Mouse (Mus musculus): ENCODE data around the gene Igfbp2.

DNA sequence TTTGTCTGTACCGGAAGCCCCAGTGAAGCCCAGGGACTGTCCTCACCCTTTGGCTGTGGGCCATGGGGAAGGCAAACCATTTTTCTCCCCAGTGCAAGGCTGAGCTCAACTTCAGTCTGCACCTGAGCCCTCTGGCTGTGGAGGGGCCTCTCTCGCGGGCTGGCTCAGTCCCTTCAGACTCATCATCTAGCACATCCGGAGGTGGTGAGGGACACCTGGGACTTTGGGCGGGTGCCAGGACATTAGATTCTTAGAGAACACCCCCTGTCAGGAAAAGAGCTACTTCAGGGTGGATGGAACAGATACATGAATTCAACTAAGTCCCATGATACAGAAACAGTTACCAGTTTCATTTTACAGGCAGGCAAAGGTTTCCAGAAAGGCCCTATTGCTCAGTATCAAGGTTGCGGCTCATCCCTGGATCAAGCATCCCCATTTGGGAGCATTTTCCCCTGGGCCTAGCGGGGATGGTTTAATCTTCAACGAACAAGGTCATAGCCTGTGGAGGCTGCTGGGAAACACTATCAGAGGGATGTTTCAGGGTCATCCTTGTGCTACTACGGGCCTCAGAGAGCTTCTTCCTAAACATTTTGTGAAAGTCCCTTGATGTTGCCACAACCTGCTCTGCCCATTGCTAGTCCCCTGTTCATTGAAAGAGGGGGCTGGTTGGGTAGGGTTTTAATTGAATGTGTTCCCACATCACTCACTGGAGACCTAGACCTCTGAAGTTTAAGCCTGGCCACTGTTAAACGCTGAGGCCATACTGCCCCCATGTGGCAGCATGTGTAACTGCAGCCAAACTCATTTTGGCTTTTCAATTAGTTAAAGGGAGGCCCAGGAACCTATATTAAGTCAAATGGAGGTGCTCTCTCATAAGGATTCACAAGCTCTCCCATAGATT, 30.3 kb downstream of the Igfbp2 start:
- TF ChIP-seq CTCF (IDR thresholded peaks at IDR 0.05; ENCODE audit: extremely low read depth, insufficient read depth, low read length) (peak; percentile 98), POLR2A (IDR thresholded peaks at IDR 0.05; ENCODE audit: extremely low read depth, insufficient read depth, low read length) (no peak)
